Mouse (Mus musculus) heart, embryonic 12.5 days (tissue): ENCODE data around the gene Plod2. TPM values are rescaled to one million over a fixed set of nuclear protein-coding genes. Genes with fewer than 3 reads are reported as not detected.

Source experiments
- ATAC-seq: fragments of 200-750 bp; cut with Nextera tagmentation; 2 replicates; pipeline ENCODE4 v1.8.0; 2017; ENCODE audit warnings: moderate TSS enrichment, moderate library complexity; ENCODE audit not compliant: insufficient number of reproducible peaks, low FRiP score
- H3K27ac ChIP-seq: fragments of 300-500 bp; sonication (generic); 2 replicates; pipeline ENCODE4 v1.5.1; 2016; ENCODE audit warnings: mild to moderate bottlenecking, moderate library complexity; ENCODE audit not compliant: poor library complexity, severe bottlenecking
- H3K27me3 ChIP-seq: fragments of 300-500 bp; sonication (generic); replicated peaks from 2 replicates; pipeline ENCODE4 v1.6.1; 2016; ENCODE audit warnings: mild to moderate bottlenecking, moderate library complexity
- H3K36me3 ChIP-seq: fragments of 300-500 bp; sonication (generic); 2 replicates; pipeline ENCODE4 v1.6.1; 2016; ENCODE audit warnings: mild to moderate bottlenecking, moderate library complexity
- H3K4me1 ChIP-seq: fragments of 300-500 bp; sonication (generic); replicated peaks from 2 replicates; pipeline ENCODE4 v1.6.1; 2016; ENCODE audit warnings: mild to moderate bottlenecking
- H3K4me2 ChIP-seq: fragments of 300-500 bp; sonication (generic); 2 replicates; pipeline ENCODE4 v1.6.1; 2016; ENCODE audit warnings: mild to moderate bottlenecking, moderate library complexity
- H3K4me3 ChIP-seq: fragments of 300-500 bp; sonication (generic); 2 replicates; pipeline ENCODE4 v1.5.1; 2016; ENCODE audit warnings: mild to moderate bottlenecking
- H3K9ac ChIP-seq: fragments of 300-500 bp; sonication (generic); 2 replicates; pipeline ENCODE4 v1.6.1; 2016; ENCODE audit warnings: mild to moderate bottlenecking, moderate library complexity
- H3K9me3 ChIP-seq: fragments of 300-500 bp; sonication (generic); replicated peaks from 2 replicates; pipeline ENCODE4 v1.6.1; 2016; ENCODE audit warnings: mild to moderate bottlenecking, moderate library complexity
- WGBS: fragments of 180-500 bp; shearing (Covaris S2); methylation state at CpG from one replicate; pipeline ENCODE4 v1.1.7; 2016; 5-methylcytosine and 5-hydroxymethylcytosine counted together
- polyA plus RNA-seq: library from polyadenylated mRNA; unstranded; fragments of >200 nt; fragmentation: Nextera tagmentation; extraction: Ambion mirVana; gene quantifications from 2 replicates; pipeline ENCODE4 v1.2.1, GENCODE M21; 2016

Plod2 gene
- polyA plus RNA-seq, 1 experiment from 2014 or later: 47.1 TPM

DNA sequence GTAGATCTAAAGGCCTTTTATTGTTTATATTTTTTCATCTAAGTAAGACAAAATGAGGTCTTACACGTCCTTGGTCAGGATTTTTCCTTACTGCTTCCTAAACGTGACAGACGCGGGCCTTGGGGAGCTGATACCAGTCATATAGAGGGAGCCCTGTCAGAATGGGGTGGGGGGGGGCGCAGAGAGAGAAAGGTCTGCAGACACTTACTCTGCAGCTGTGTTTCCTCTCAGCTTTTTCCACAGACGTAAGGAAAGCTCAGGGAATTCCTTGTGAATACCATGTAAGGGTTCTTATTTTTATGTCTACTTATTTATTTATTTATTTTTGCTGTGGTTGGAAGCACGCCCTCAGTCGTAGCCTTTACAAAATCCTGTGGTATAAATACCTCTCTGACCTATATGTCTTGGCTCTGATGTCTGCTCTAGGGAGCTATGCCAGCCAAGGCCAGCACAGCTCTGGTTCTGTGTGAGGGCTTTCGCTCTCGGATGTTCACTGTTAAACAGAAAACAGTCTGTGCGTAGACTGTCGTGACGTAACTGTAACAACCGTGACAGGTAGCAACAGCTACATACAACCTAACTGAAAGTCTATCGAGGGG, 58.0 kb downstream of the Plod2 start:
- H3K27ac ChIP-seq: no peak overlapping the region
- no peaks in the 10 kb centered on the region for H3K4me1 ChIP-seq
- WGBS: 77% methylated on average over 15 of the region's 15 CpGs
- H3K9ac ChIP-seq: no peak overlapping the region
- no peaks in the 10 kb centered on the region for H3K9me3 ChIP-seq
- no peak overlapping the region for H3K4me2 ChIP-seq
- ATAC-seq: no peak
- no peak overlapping the region for H3K4me3 ChIP-seq
- H3K27me3 ChIP-seq: no peaks in the 10 kb centered on the region
- H3K36me3 ChIP-seq: peaks cover 28% of the 10 kb centered on the region

DNA sequence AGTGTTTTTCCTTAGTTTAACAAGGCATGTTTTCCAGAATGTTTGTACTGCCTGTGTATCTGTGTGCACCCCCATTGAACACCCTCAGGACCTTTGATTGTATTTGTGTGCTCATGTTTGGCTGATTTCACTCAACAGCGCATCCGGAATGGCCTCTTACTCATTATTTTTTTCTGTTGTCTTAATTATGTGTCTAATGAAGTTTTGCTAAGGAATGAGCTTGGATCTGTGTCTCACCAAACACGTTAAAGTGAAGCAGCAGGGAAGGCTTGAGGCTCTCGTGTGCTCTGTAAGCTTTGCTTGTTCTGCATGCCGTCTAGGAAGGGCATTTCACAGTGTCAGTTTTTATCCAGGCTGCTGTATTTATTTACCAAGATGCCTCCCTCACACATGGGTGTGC, 59.5 kb downstream of the Plod2 start:
- Histone ChIP-seq H3K27ac (no peak overlapping the region), H3K36me3 (peaks cover 31% of the 10 kb centered on the region), H3K4me3 (no peak overlapping the region), H3K4me1 (no peaks in the 10 kb centered on the region), H3K27me3 (no peaks in the 10 kb centered on the region), H3K9ac (no peak overlapping the region), H3K9me3 (no peaks in the 10 kb centered on the region), H3K4me2 (no peak overlapping the region)
- no peak for ATAC-seq
- 82% methylated on average over 5 of the region's 5 CpGs for WGBS

DNA sequence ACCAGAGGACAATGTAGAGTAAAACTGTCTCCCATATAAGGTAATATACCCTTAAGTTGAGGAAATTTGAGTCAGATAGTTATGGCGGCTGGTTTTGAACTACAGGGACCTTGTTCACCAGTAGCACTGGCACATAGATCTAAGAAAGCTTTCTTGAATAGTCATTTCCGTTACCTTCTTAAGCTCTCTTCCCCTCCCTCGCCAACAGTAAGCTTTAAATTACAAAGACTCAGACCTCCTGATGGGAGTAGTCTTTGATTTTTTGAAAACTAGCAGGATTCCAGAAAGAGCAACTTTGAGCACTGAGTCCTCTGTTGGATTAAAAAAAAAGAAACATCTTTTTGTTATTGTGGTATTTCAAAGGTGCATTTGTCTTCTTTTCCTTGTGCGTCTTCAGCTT, 61.5 kb downstream of the Plod2 start:
- no peak for ATAC-seq
- Histone ChIP-seq H3K4me3 (no peak overlapping the region), H3K9ac (no peak overlapping the region), H3K9me3 (no peaks in the 10 kb centered on the region), H3K36me3 (peaks cover 32% of the 10 kb centered on the region), H3K4me2 (no peak overlapping the region), H3K27me3 (no peaks in the 10 kb centered on the region), H3K27ac (no peak overlapping the region), H3K4me1 (no peaks in the 10 kb centered on the region)
- WGBS: 90% methylated on average over 4 of the region's 4 CpGs

DNA sequence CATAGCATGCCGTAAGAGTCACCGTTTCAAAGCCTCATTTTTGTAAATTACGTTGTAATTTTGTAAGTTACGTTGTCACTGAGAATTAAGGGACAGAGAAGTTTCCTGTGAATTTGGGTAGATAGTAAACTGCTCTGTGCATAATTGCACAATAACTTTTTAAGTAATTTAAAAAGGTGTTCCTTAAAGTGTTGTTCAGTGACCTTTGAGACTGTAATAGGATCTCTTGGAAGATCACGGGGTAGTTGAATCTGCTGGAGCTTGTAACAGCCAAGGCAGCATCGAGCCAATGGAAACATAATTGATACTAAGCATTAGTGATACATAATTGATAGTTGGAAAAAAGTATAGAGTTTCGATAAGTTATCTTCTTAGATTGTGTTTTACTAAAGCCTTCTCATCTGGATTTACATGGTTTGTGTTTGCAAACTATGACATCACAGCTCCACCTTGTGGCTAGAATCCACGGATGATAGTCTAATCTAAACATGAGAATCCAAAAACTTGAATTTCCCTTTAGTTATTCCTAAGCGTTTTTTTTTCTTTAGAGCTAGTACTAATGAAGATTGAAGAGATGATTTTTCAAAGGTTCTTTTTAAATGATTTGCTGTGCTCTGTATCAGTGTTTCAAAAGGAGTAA, 68.7 kb downstream of the Plod2 start:
- Histone ChIP-seq H3K4me2 (no peak overlapping the region), H3K36me3 (peaks cover 12% of the 10 kb centered on the region), H3K9me3 (no peaks in the 10 kb centered on the region), H3K27ac (no peak overlapping the region), H3K9ac (no peak overlapping the region), H3K4me1 (no peaks in the 10 kb centered on the region), H3K27me3 (no peaks in the 10 kb centered on the region), H3K4me3 (no peak overlapping the region)
- ATAC-seq: no peak
- 60% methylated on average over 9 of the region's 9 CpGs for WGBS

DNA sequence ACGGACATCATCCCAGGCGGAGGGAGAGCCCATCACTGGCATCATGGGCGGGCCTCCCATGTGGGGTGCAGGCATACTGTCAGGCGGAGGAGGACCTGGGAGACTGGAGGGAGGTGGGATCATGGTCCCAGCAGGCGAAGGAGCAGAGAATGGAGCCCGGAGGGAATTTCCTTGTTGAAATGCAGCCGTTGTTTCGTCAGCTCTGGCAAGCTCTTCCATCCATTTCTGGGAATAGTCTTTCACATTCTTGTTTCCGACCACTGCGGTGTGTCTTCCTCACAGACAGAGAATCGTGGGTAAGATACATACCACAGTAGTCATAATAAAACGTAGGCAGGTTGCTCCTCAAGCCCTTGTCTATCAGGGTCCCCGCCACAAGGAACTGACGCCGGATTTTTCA, 70.6 kb downstream of the Plod2 start:
- H3K4me1 ChIP-seq: no peaks in the 10 kb centered on the region
- no peaks in the 10 kb centered on the region for H3K9me3 ChIP-seq
- H3K36me3 ChIP-seq: 0 out of 2 replicates have a peak, but pooled peaks cover 4% of the 10 kb centered on the region
- no peak overlapping the region for H3K4me3 ChIP-seq
- no peak overlapping the region for H3K27ac ChIP-seq
- H3K27me3 ChIP-seq: no peaks in the 10 kb centered on the region
- WGBS: 82% methylated on average over 15 of the region's 15 CpGs
- no peak overlapping the region for H3K9ac ChIP-seq
- no peak for ATAC-seq
- H3K4me2 ChIP-seq: no peak overlapping the region

DNA sequence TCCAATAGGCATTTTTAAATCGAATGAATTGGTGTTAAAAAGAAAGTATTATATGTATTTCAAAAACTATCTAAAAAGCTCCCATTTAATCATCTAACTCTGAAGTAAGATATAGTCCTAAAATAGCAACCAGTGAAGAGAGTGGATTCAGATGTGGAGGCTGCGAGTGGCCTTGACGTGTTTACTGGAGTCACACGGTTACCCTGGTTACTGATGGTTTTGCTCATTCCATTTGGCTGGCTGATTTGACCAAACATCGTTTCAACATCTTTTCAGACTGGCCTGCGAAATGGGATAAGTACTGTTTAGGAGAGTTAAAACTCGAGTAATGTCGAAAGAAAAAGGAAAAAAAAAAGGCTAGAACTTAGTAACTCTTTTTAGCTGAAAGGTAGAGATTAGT, 71.2 kb downstream of the Plod2 start:
- no peak for ATAC-seq
- 66% methylated on average over 8 of the region's 8 CpGs for WGBS

DNA sequence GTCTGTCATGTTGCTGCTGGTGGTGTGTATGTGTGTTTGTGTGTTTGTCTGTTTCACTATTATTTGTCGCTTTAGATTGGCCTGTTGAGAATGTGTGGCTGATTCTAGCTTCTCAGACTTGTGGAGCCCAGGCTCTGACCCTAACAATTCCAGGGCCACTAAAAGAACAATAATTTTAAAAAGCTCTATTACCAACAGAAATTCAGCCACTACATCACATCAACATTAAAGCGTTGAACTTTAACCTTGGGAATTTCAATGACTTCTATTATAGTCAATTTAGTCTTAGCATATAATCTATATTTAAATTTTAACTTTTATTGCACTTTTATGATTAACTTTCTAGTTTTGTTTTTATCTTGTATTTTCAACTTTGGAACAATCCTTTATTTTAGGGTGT, 74.4 kb downstream of the Plod2 start:
- Histone ChIP-seq H3K4me2 (no peak overlapping the region), H3K9me3 (no peaks in the 10 kb centered on the region), H3K9ac (no peak overlapping the region), H3K27ac (no peak overlapping the region), H3K4me3 (no peak overlapping the region), H3K4me1 (no peaks in the 10 kb centered on the region), H3K36me3 (no peaks in the 10 kb centered on the region), H3K27me3 (no peaks in the 10 kb centered on the region)
- no peak for ATAC-seq
- WGBS: 97% methylated on average over 2 of the region's 2 CpGs

More for the DNA sequence above, 71.2 kb downstream of the Plod2 start:
- no peaks in the 10 kb centered on the region for H3K4me1 ChIP-seq
- no peak overlapping the region for H3K4me2 ChIP-seq
- no peaks in the 10 kb centered on the region for H3K27me3 ChIP-seq
- 0 out of 2 replicates have a peak, but pooled peaks cover 4% of the 10 kb centered on the region for H3K36me3 ChIP-seq
- H3K4me3 ChIP-seq: no peak overlapping the region
- no peak overlapping the region for H3K9ac ChIP-seq
- no peak overlapping the region for H3K27ac ChIP-seq
- no peaks in the 10 kb centered on the region for H3K9me3 ChIP-seq

DNA sequence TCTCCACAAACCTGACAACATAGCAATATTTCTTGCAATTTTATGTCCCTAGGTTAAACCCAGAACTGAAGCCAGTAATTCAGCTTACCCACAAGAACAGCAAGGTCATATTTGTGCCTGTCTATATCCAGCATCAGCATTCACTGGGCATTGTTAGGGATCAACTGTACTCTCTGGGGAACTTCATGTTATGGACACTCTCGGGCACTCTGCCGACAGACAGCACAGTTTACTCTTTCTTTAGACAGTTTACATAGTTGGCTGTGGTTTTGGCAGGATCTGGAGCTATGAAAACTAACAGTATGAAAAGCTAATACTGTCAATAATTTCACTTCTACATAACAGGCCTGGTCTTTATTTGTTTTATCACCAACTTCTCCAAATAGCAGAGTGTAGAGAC, 75.4 kb downstream of the Plod2 start:
- Histone ChIP-seq H3K4me3 (no peak overlapping the region), H3K4me2 (no peak overlapping the region), H3K9ac (no peak overlapping the region), H3K9me3 (no peaks in the 10 kb centered on the region), H3K4me1 (peaks cover 3% of the 10 kb centered on the region; the same call in 1 of the 2 replicates), H3K27ac (no peak overlapping the region), H3K27me3 (no peaks in the 10 kb centered on the region), H3K36me3 (no peaks in the 10 kb centered on the region)
- 88% methylated on average over 2 of the region's 2 CpGs for WGBS
- no peak for ATAC-seq

DNA sequence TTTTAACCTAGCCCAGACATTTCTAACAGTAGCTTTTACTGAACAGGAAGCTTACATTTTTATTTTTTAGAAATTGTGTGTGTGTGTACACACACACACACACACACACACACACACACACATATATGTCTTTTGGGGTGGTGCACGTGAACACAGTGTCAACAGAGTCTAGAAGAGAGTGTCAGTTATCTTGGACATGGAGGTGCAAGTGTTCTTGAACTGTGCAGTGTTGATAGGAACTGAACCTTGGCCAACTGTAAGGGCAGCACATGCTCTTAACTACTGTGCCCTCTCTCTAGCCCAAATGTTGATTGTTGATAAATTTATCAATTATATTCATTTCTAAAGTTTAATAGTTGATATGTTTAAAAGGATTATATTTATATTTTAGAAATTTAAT, 78.1 kb downstream of the Plod2 start:
- no peak overlapping the region for H3K27ac ChIP-seq
- 62% methylated on average over 1 of the region's 1 CpGs for WGBS
- no peaks in the 10 kb centered on the region for H3K27me3 ChIP-seq
- no peak overlapping the region for H3K4me2 ChIP-seq
- no peak for ATAC-seq
- H3K9ac ChIP-seq: no peak overlapping the region
- no peak overlapping the region for H3K4me3 ChIP-seq
- H3K4me1 ChIP-seq: peaks cover 3% of the 10 kb centered on the region; the same call in 1 of the 2 replicates
- no peaks in the 10 kb centered on the region for H3K36me3 ChIP-seq
- 0 out of 2 replicates have a peak, but pooled peaks cover 3% of the 10 kb centered on the region for H3K9me3 ChIP-seq

DNA sequence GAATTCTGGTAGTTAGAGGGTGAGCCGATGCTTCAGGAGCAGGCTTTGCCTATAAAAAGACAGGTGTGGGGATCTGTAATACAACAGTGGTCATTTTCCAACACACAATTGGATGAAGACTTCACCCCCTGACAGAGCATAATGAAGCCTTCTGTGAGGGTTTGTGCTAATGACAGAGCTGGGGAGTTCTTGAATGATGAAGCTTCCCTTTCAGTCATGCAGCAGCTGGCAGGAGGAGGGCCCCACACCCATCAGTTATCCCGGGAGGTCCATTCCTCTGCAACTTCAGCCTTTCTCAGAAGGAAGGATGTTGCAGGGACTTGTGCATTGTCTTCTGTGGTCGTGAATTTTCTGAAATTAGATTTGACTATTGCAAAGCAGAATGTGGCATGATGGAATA, 79.2 kb downstream of the Plod2 start:
- H3K9ac ChIP-seq: no peak overlapping the region
- no peak for ATAC-seq
- no peak overlapping the region for H3K27ac ChIP-seq
- H3K4me1 ChIP-seq: peaks cover 3% of the 10 kb centered on the region; the same call in 1 of the 2 replicates
- H3K27me3 ChIP-seq: no peaks in the 10 kb centered on the region
- H3K4me3 ChIP-seq: no peak overlapping the region
- H3K36me3 ChIP-seq: no peaks in the 10 kb centered on the region
- H3K9me3 ChIP-seq: 0 out of 2 replicates have a peak, but pooled peaks cover 3% of the 10 kb centered on the region
- 66% methylated on average over 3 of the region's 3 CpGs for whole genome bisulfite sequencing
- H3K4me2 ChIP-seq: no peak overlapping the region

DNA sequence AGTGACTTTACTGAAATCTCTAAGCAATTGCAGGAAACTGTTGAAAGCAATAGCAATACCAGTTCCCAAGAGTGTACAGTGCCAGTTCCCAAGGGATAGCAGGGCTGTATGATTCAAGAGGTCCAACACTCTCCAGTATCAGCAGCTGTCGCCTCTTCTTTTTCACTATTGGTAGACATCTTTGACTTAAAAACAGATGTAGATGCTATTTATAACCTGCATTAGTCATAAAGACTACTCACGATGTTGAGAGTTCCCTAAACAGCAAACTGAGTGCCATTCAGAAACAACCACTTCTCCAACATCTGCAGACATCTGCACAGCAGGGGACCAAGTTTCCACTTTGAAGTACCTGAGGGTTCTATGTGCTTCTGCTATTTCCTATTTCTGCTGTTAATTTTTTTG, 79.9 kb downstream of the Plod2 start:
- H3K27me3 ChIP-seq: no peaks in the 10 kb centered on the region
- ATAC-seq: no peak
- no peak overlapping the region for H3K9ac ChIP-seq
- 0 out of 2 replicates have a peak, but pooled peaks cover 3% of the 10 kb centered on the region for H3K9me3 ChIP-seq
- H3K4me1 ChIP-seq: peaks cover 3% of the 10 kb centered on the region; the same call in 1 of the 2 replicates
- no peak overlapping the region for H3K4me3 ChIP-seq
- no peaks in the 10 kb centered on the region for H3K36me3 ChIP-seq
- H3K4me2 ChIP-seq: no peak overlapping the region
- WGBS: 29% methylated on average over 2 of the region's 2 CpGs
- H3K27ac ChIP-seq: no peak overlapping the region
